Mouse (Mus musculus) lung, postnatal 4 days (tissue): ENCODE data around the gene Vmn1r62.
"Not testable (repeated sequence)": the region's sequence is repeated elsewhere in the genome, so short reads cannot be mapped to it uniquely, and the experiment has no call there.

Experiments
- DNase-seq, 2 experiments: peaks; one replicate each; pipeline ENCODE4 v3.0.0; 2021

The Vmn1r62 gene

DNA sequence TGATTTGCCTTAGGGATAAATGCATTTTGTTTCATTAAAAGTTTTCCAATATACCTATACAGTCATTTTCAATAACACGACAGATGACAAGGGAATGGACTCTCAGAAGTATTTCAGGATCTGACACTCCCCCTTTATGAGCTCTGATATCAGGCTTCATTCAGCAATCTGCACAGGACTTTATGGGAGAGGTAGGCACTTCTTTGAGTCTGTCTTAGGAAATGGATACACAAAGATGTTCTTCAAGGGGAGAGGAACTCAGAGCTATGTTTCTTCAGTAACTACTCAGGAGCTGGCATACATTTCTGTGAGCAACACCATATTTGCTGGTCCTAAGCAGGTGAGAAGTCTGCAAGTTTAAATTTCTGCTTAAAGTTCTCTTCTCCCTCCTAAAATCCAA lies at the start of gene Vmn1r62:
Vmn1r62 (plus strand) TSS at position 301 of the 400 bp plus-strand sequence.
- DNase-seq = not testable (repeated sequence)
